Mouse (Mus musculus) CH12.LX (cell line): ENCODE data around the gene Apoa2. TPM values are rescaled to one million over a fixed set of nuclear protein-coding genes. Genes with fewer than 3 reads are reported as not detected.

Experiments
- DNase-seq: peaks from one replicate; pipeline ENCODE4 v3.0.0-alpha.2; 2013; ENCODE audit errors: extremely low read depth
- H3K27ac ChIP-seq: 2 replicates; pipeline ENCODE4 v1.5.1; 2012; ENCODE audit warnings: low read depth, mild to moderate bottlenecking, control low read depth, moderate library complexity; ENCODE audit not compliant: insufficient read depth
- H3K27me3 ChIP-seq: replicated peaks from 2 replicates; pipeline ENCODE3; 2012; ENCODE audit warnings: inconsistent platforms
- H3K36me3 ChIP-seq, 2 experiments: replicated peaks in 1 of 2; 2 replicates each; pipeline versions ENCODE3 to v1.6.1; 2012; ENCODE audit warnings: inconsistent platforms in 1 of 2, low read length in 1 of 2, mild to moderate bottlenecking in 1 of 2, mixed read lengths in 1 of 2, moderate library complexity in 1 of 2; ENCODE audit not compliant: control insufficient read depth in 1 of 2, insufficient read depth in 1 of 2
- H3K4me1 ChIP-seq, 2 experiments: 2 replicates each; pipeline ENCODE4 v1.6.1; 2012; ENCODE audit warnings: inconsistent platforms in 1 of 2, moderate library complexity in 1 of 2; ENCODE audit not compliant: insufficient read depth in 2 of 2, control insufficient read depth in 1 of 2
- H3K4me2 ChIP-seq: 2 replicates; pipeline ENCODE4 v1.6.1; 2012; ENCODE audit warnings: low read depth, mild to moderate bottlenecking, control low read depth; ENCODE audit not compliant: poor library complexity, insufficient read depth, severe bottlenecking
- H3K4me3 ChIP-seq, 3 experiments: fragments of 150-350 bp in 1 of 3; sonication (generic) in 1 of 3; replicated peaks in 1 of 3; 2 replicates each; pipeline versions ENCODE3 to v1.5.1; 2011 to 2012; ENCODE audit warnings: low read depth in 2 of 3, low read length in 2 of 3, mild to moderate bottlenecking in 2 of 3, moderate library complexity in 2 of 3, control low read depth in 1 of 3, improper control_type of control experiment in 1 of 3, inconsistent platforms in 1 of 3, mixed read lengths in 1 of 3; ENCODE audit not compliant: poor library complexity in 1 of 3
- H3K79me2 ChIP-seq: replicated peaks from 2 replicates; pipeline ENCODE4 v1.6.1; 2012; ENCODE audit warnings: mild to moderate bottlenecking, moderate library complexity; ENCODE audit not compliant: control insufficient read depth, poor library complexity, insufficient read depth, severe bottlenecking; ENCODE audit errors: extremely low read depth
- H3K9ac ChIP-seq: 2 replicates; pipeline ENCODE4 v1.6.1; 2012; ENCODE audit warnings: low read depth, mild to moderate bottlenecking, control low read depth, moderate library complexity; ENCODE audit not compliant: insufficient read depth
- H3K9me3 ChIP-seq: replicated peaks from 2 replicates; pipeline ENCODE3; 2012; ENCODE audit warnings: low read length, inconsistent platforms, mixed read lengths
- CHD1 ChIP-seq: IDR thresholded peaks from 2 replicates; pipeline ENCODE4 v1.6.1; 2012; ENCODE audit warnings: low read depth, low read length, improper control_type of control experiment, inconsistent platforms
- CTCF ChIP-seq, 2 experiments: IDR thresholded peaks in 1 of 2; conservative IDR thresholded peaks in 1 of 2; 2 replicates each; pipeline ENCODE4 v1.5.1; 2011 to 2012; ENCODE audit warnings: low read depth in 2 of 2, low read length in 2 of 2, improper control_type of control experiment in 1 of 2, inconsistent platforms in 1 of 2, mild to moderate bottlenecking in 1 of 2, moderate library complexity in 1 of 2
- EP300 ChIP-seq: IDR thresholded peaks from 2 replicates; pipeline ENCODE4 v1.6.1; 2011; ENCODE audit warnings: low read length, improper control_type of control experiment
- JUN ChIP-seq: IDR thresholded peaks from 2 replicates; pipeline ENCODE4 v1.6.1; 2011; ENCODE audit warnings: low read depth, mild to moderate bottlenecking, low read length, improper control_type of control experiment, moderate library complexity; ENCODE audit not compliant: insufficient read depth
- JUND ChIP-seq: conservative IDR thresholded peaks from 2 replicates; pipeline ENCODE4 v1.6.1; 2011; ENCODE audit warnings: low read depth, low read length, improper control_type of control experiment
- MXI1 ChIP-seq: IDR thresholded peaks from 2 replicates; pipeline ENCODE4 v1.6.1; 2011; ENCODE audit warnings: mild to moderate bottlenecking, low read depth, low read length, improper control_type of control experiment
- RAD21 ChIP-seq: IDR thresholded peaks from 2 replicates; pipeline ENCODE4 v1.6.1; 2011; ENCODE audit warnings: low read depth, mild to moderate bottlenecking, low read length, improper control_type of control experiment, moderate library complexity
- SMC3 ChIP-seq: IDR thresholded peaks from 2 replicates; pipeline ENCODE4 v1.6.1; 2011; ENCODE audit warnings: low read depth, low read length, improper control_type of control experiment
- UBTF ChIP-seq: IDR thresholded peaks from 2 replicates; pipeline ENCODE4 v1.6.1; 2012; ENCODE audit warnings: low read depth, mild to moderate bottlenecking, inconsistent platforms, low read length, improper control_type of control experiment, moderate library complexity
- dilution Hi-C: fragments of 300-500 bp; cut with MboI; formaldehyde crosslinking; loops from 2 replicates; pipeline ENCODE4 v1.14.3; 2020; ENCODE audit warnings: low sequenced_read_pairs; ENCODE audit not compliant: extremely low pct_unique_long_range_greater_than_20kb, extremely low pct_ligation_motif_present
- in situ Hi-C: fragments of 300-500 bp; cut with MboI; formaldehyde crosslinking; loops from 3 replicates; pipeline ENCODE4 v1.14.3; 2019; ENCODE audit warnings: low sequenced_read_pairs, low pct_ligation_motif_present, low pct_unique_long_range_greater_than_20kb, mixed read lengths
- polyA plus RNA-seq: library from polyadenylated mRNA; unstranded; fragments of >175 nt; gene quantifications from 2 replicates; pipeline ENCODE4 v1.2.1, GENCODE M21; 2012; ENCODE audit warnings: low read depth; ENCODE audit not compliant: insufficient read length
- total RNA-seq, 2 experiments: library from RNA; depleted of rRNA; stranded (reverse); fragments of 300-350 nt in 1 of 2; fragments of >200 nt in 1 of 2; gene quantifications; 2 replicates each; pipeline ENCODE4 v1.2.3; 2012 to 2014

The Apoa2 gene
- total and polyA plus RNA-seq, 3 experiments: 3.0 to 5.3 (median 3.1) TPM

DNA sequence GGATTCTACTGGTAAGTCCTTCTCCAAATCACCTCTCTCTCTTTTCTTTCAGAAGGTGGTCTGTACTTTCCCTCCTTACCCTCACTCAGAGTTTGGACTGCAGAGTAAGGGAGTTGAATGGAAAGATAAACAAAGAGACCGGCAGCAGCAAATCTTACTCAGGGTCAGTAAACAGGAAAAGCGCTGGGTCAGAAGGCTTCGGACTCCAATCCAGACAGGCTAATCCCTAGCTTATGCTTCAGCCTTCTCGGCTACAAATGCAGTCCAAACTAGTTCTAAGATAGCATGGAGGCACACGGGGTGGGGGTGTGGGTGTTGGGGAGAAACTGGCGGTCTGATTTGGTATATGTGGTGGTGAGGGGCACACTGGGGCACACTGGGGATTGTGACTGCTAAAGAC, 12.6 kb downstream of the Apoa2 start:
- Histone ChIP-seq H3K9ac (no peak overlapping the region), H3K4me3 (no peak overlapping the region), H3K27ac (no peak overlapping the region), H3K79me2 (no peaks in the 10 kb centered on the region), H3K27me3 (no peaks in the 10 kb centered on the region), H3K4me1 (peaks cover 0 to 28% of the 10 kb centered on the region in 2 experiments; a peak in 2 of 4 replicates), H3K9me3 (no peaks in the 10 kb centered on the region), H3K36me3 (peaks cover 77 to 84% of the 10 kb centered on the region in 2 experiments), H3K4me2 (no peak overlapping the region)
- TF ChIP-seq CHD1 (no peak), JUND (no peak), RAD21 (no peak), MXI1 (no peak)
- DNase-seq: no peak
- dilution Hi-C loops: no loop called here
- in situ Hi-C loops: no loop called here

DNA sequence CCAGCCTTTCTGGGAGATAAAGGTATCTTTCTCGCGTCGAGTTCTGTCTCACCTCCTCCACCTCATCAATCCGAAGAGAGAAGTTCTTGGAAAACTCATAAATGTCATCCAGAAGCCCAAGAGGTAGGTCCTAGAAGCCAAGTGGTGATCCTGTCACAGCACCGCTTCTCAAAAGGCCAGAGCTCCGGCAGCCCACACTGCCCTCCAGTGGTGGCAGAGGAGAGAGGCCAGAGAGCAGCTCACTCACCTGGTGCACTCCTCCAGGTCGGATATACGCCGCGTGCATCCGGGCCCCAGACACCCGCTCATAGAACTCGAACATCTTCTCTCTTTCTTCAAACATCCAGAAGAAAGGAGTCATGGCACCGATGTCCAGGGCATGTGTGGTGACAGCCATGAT, 13.6 kb downstream of the Apoa2 start:
- Histone ChIP-seq H3K4me3 (no peak overlapping the region), H3K27me3 (no peaks in the 10 kb centered on the region), H3K4me2 (no peak overlapping the region), H3K79me2 (no peaks in the 10 kb centered on the region), H3K9ac (no peak overlapping the region), H3K4me1 (peaks cover 0 to 18% of the 10 kb centered on the region in 2 experiments; a peak in 2 of 4 replicates), H3K36me3 (peaks cover 86 to 94% of the 10 kb centered on the region in 2 experiments), H3K9me3 (no peaks in the 10 kb centered on the region), H3K27ac (no peak overlapping the region)
- dilution Hi-C loops: no loop called here
- in situ Hi-C loops: no loop called here
- DNase-seq: peak; percentile 65
- peak; percentile 87 for TF ChIP-seq SMC3
- peak; percentile 80 for TF ChIP-seq RAD21
- TF ChIP-seq JUN: no peak
- TF ChIP-seq CTCF (conservative IDR thresholded peaks at IDR 0.05 in 1 of 2, IDR thresholded peaks at IDR 0.05 in 1 of 2; ENCODE audit: low read depth in 2 of 2, low read length in 2 of 2): peak; percentile 53 to 87; a peak in 3 of 4 replicates

DNA sequence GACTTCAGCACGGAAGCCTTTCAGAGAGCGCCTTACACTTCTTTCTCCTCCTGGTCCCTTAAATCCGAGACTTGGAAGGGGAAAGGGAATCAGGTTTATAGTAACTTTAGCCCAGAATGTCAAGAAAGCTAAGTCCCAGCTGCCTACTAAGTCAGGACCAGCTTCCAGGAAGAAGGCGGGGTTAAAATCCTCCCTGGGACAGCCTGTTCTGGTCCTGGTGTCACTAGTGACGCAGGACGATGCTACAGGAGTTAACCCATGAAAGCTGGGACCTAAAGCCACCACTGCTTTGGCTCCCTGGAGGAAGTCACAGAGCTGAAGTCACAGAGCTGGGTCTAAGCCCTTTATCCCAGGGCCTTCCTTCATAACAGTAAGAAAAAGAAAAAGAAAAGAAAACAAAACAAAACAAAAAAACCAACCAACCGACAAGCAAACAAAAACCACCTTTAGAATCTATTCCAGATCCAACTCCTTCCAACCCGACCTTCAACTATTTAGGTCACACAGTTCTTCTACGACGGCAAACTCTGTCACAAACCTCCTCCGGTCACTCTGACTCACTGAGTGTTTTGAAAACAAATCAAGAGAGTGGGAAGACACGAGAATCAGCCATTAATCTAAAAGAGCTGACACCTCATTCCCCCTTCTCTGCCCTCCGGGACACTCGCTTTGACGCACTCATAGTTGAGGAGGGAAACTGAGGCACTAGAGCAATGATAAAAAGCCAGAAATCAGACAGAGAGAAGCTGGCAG, 15.3 kb downstream of the Apoa2 start:
- Histone ChIP-seq H3K4me1 (peaks cover 0 to 9% of the 10 kb centered on the region in 2 experiments; a peak in 2 of 4 replicates), H3K9ac (no peak overlapping the region), H3K4me2 (no peak overlapping the region), H3K79me2 (0 out of 2 replicates have a peak, but pooled peaks cover 4% of the 10 kb centered on the region), H3K9me3 (no peaks in the 10 kb centered on the region), H3K4me3 (no peak overlapping the region), H3K27me3 (no peaks in the 10 kb centered on the region), H3K36me3 (peaks cover 84 to 96% of the 10 kb centered on the region in 2 experiments), H3K27ac (no peak overlapping the region)
- dilution Hi-C loops (no loop called here), in situ Hi-C loops (no loop called here)
- DNase-seq: no peak
- TF ChIP-seq CHD1: no peak
- no peak for TF ChIP-seq EP300
- TF ChIP-seq UBTF: no peak
